In genomic region chr9:58455798-58456197, GRCm38 (mm10) we compare ENCODE assay signal across 8 mouse cellular contexts. TPM values are rescaled to one million over a fixed set of nuclear protein-coding genes. Genes with fewer than 3 reads are reported as not detected.
DNase-seq lines count a peak whose midpoint lies in the region; ATAC-seq and TF ChIP-seq lines count a peak whose summit lies in the region.

No protein-coding gene starts in this region.

- WGBS in cerebellum, adult 2 months: 22% methylated on average over 13 of the region's 13 CpGs
- WGBS in hindbrain, embryonic 11.5 days: 7% methylated on average over 13 of the region's 13 CpGs
- 38% methylated on average over 13 of the region's 13 CpGs for WGBS in thymus, adult 2 months

- no peaks in the 10 kb centered on the region for H3K27me3 ChIP-seq in cerebellum, adult 2 months (ENCODE audit: control insufficient read depth, insufficient read depth, low read length)
- H3K27me3 ChIP-seq in hindbrain, embryonic 11.5 days (ENCODE audit: control insufficient read depth, insufficient read depth, low read length): no peaks in the 10 kb centered on the region
- H3K27me3 ChIP-seq in thymus, adult 2 months (ENCODE audit: control insufficient read depth, insufficient read depth, low read length): no peaks in the 10 kb centered on the region

- no peaks in the 10 kb centered on the region for H3K36me3 ChIP-seq in hindbrain, embryonic 11.5 days (ENCODE audit: control insufficient read depth, insufficient read depth, low read length)
- no peaks in the 10 kb centered on the region for H3K36me3 ChIP-seq in thymus, adult 2 months (ENCODE audit: control insufficient read depth, insufficient read depth, low read length)

- no peaks in the 10 kb centered on the region for H3K9me3 ChIP-seq in hindbrain, embryonic 11.5 days (ENCODE audit: control insufficient read depth, low read length)

- ATAC-seq in hindbrain, embryonic 11.5 days (ENCODE audit: low FRiP score): no peak

- no peak for TF ChIP-seq POLR2A in cerebellum, adult 2 months (IDR thresholded peaks at IDR 0.05; ENCODE audit: borderline replicate concordance, insufficient read depth, low read length)
- TF ChIP-seq POLR2A in thymus, adult 2 months (IDR thresholded peaks at IDR 0.05; ENCODE audit: control insufficient read depth, extremely low read depth, insufficient read depth, low read length, poor library complexity): no peak

- H3K4me3 ChIP-seq in cerebellum, adult 2 months (replicated peaks; ENCODE audit: insufficient read depth, low read depth, low read length): no peak overlapping the region
- H3K4me3 ChIP-seq in hindbrain, embryonic 11.5 days (ENCODE audit: low read depth, low read length): no peak overlapping the region
- H3K4me3 ChIP-seq in thymus, adult 2 months (ENCODE audit: control insufficient read depth, insufficient read depth, low read length): no peak overlapping the region

- intact Hi-C loops in left cerebral cortex, postnatal 14 days (cut with DNase I): no loop called here

- H3K27ac ChIP-seq in cerebellum, adult 2 months (ENCODE audit: insufficient read depth, low read length): no peak overlapping the region
- no peak overlapping the region for H3K27ac ChIP-seq in hindbrain, embryonic 11.5 days (ENCODE audit: low read depth, low read length)
- no peak overlapping the region for H3K27ac ChIP-seq in thymus, adult 2 months (ENCODE audit: control insufficient read depth, insufficient read depth, low read length)

- H3K4me1 ChIP-seq in cerebellum, adult 2 months (ENCODE audit: control insufficient read depth, insufficient read depth, low read length): peaks cover 11% of the 10 kb centered on the region
- H3K4me1 ChIP-seq in hindbrain, embryonic 11.5 days (replicated peaks; ENCODE audit: control insufficient read depth, insufficient read depth, low read length): no peaks in the 10 kb centered on the region
- H3K4me1 ChIP-seq in thymus, adult 2 months (replicated peaks; ENCODE audit: control insufficient read depth, insufficient read depth, low read length): no peaks in the 10 kb centered on the region

- H3K9ac ChIP-seq in hindbrain, embryonic 11.5 days (ENCODE audit: low read depth, low read length): no peak overlapping the region

- no peak for TF ChIP-seq CTCF in cerebellum, adult 2 months (IDR thresholded peaks at IDR 0.05; ENCODE audit: borderline replicate concordance, insufficient read depth, low read depth, low read length)
- no peak for TF ChIP-seq CTCF in thymus, adult 2 months (IDR thresholded peaks at IDR 0.05; ENCODE audit: borderline replicate concordance, control insufficient read depth, extremely low read depth, insufficient read depth, low read length, poor library complexity)

- H3K4me2 ChIP-seq in hindbrain, embryonic 11.5 days (replicated peaks; ENCODE audit: low read depth, low read length): no peak overlapping the region

- peak; percentile 50 to 54 for DNase-seq in cerebellum, adult 2 months
- DNase-seq in cerebellum, adult 8-10 months: no peak
- DNase-seq in WW6 (ENCODE audit: low read depth, low spot score): peak; percentile 83
- DNase-seq in hindbrain, embryonic 11.5 days (ENCODE audit: low spot score): peak; percentile 35
- peak; percentile 58 to 66 for DNase-seq in left cerebral cortex, postnatal 14 days (ENCODE audit: low spot score in 2 of 2)
- DNase-seq in thymus, postnatal 4 days: no peak
- no peak for DNase-seq in thymus, postnatal 36 days
- DNase-seq in thymus, adult 2 months: no peak

RNA-seq across cellular contexts. Expression of gene Insyn1, which starts 32.6 kb away (rescaled TPM):
- 147 and 149 TPM in 2 replicates for polyA plus RNA-seq in cerebellum, adult 2 months (2012; rRNA removed)
- 2.3 and 2.6 TPM in 2 replicates for polyA plus RNA-seq in hindbrain, embryonic 11.5 days (2014; fragmentation: Nextera tagmentation; extraction: Ambion mirVana)
- total RNA-seq in left cerebral cortex, postnatal 14 days (2021): 100 to 1,000 TPM; 155 to 173 TPM
- polyA plus RNA-seq in thymus, adult 2 months (2012; rRNA removed): 3.2 and 4.9 TPM in 2 replicates

Comparison
In these comparisons a context has a peak if more than half of its experiments do, and no peak if none do; other contexts are left out.
1. DNase-seq: peak in cerebellum, adult 2 months (2 of 2), WW6 (single experiment), hindbrain, embryonic 11.5 days (single experiment) and left cerebral cortex, postnatal 14 days (2 of 2); none in cerebellum, adult 8-10 months (single experiment), thymus, postnatal 4 days (single experiment), thymus, postnatal 36 days (0 of 2) and thymus, adult 2 months (single experiment).
2. RNA of gene Insyn1, which starts 32.6 kb away (polyA plus RNA-seq): 147 to 149 TPM in cerebellum, adult 2 months; 3.2 to 4.9 TPM in thymus, adult 2 months and 2.3 to 2.6 TPM in hindbrain, embryonic 11.5 days; every median in the first group is over 10 times any median in the second.